Mouse (Mus musculus): ENCODE measurements around the gene Cfap97. TPM values are rescaled to one million over a fixed set of nuclear protein-coding genes. Genes with fewer than 3 reads are reported as not detected.

The Cfap97 gene
- polyA plus RNA-seq, 1 experiment from 2014 or later = 21.5 TPM

Small RNA genes within 50 kb of the gene (microRNA-seq; reads per million reads assigned to microRNA genes)
- not detected for gene Gm23812

Other genes starting within 250 kb of the Cfap97 start
- gene Ccdc110, start 217.2 kb upstream of the Cfap97 start, polyA plus RNA-seq (2016; fragmentation: Nextera tagmentation; extraction: Ambion mirVana) = 0.19 TPM in 1 of 2 replicates, not detected in the other
- 3.2 and 3.3 TPM in 2 replicates for gene 1700029J07Rik, start 176.5 kb upstream of the Cfap97 start, polyA plus RNA-seq (2016; fragmentation: Nextera tagmentation; extraction: Ambion mirVana)
- gene Ufsp2, start 176.2 kb upstream of the Cfap97 start, polyA plus RNA-seq (2016; fragmentation: Nextera tagmentation; extraction: Ambion mirVana) = 60.7 and 62.2 TPM in 2 replicates
- gene Lrp2bp, start 152.5 kb upstream of the Cfap97 start, polyA plus RNA-seq (2016; fragmentation: Nextera tagmentation; extraction: Ambion mirVana) = 0.10 and 0.40 TPM in 2 replicates
- gene Ankrd37, start 146.1 kb upstream of the Cfap97 start, polyA plus RNA-seq (2016; fragmentation: Nextera tagmentation; extraction: Ambion mirVana) = 21.1 and 23.2 TPM in 2 replicates
- gene Snx25, start 388 bp downstream of the Cfap97 start, polyA plus RNA-seq (2016; fragmentation: Nextera tagmentation; extraction: Ambion mirVana) = 4.5 and 4.9 TPM in 2 replicates
- gene Slc25a4, start 59.5 kb downstream of the Cfap97 start, polyA plus RNA-seq (2016; fragmentation: Nextera tagmentation; extraction: Ambion mirVana) = 505 and 511 TPM in 2 replicates
- gene Helt, start 142.9 kb downstream of the Cfap97 start, polyA plus RNA-seq (2016; fragmentation: Nextera tagmentation; extraction: Ambion mirVana) = 32.2 and 64.1 TPM in 2 replicates